Mouse (Mus musculus) T-helper 2 cell (primary cell): ENCODE results near the gene Slc5a11.

Experiments
- in situ Hi-C: fragments of 300-600 bp; cut with MboI, MseI; formaldehyde crosslinking; loops from one replicate; pipeline ENCODE4 v1.15.1; 2025; ENCODE audit warnings: high pct_unique_total_duplicates

Gene Slc5a11

GRCm38 (mm10) chr7:123214365-123215075, at the start of gene Slc5a11:
Slc5a11 (plus strand) TSS chr7:123214780.
- in situ Hi-C loops: no loop called here

- in situ Hi-C loops: no loop called here
These were observed 47.1 kb upstream of the Slc5a11 start for GRCm38 (mm10) chr7:123167436-123167835.

- in situ Hi-C loops: no loop called here
These were observed 45.0 kb upstream of the Slc5a11 start for GRCm38 (mm10) chr7:123169618-123170017.

- in situ Hi-C loops: no loop called here
These were observed 42.5 kb upstream of the Slc5a11 start for GRCm38 (mm10) chr7:123172101-123172500.

- in situ Hi-C loops: loop anchor here (25.0 kb wide), 1 partner anchor 1040 kb away; the partner anchor contains the start of genes Dctn5 and Palb2
These were observed 37.4 kb upstream of the Slc5a11 start for GRCm38 (mm10) chr7:123177215-123177614.

GRCm38 (mm10) chr7:123181787-123182701, 32.5 kb upstream of the Slc5a11 start:
- in situ Hi-C loops: loop anchor here (25.0 kb wide), 1 partner anchor 1045 kb away; the partner anchor contains the start of genes Dctn5 and Palb2

GRCm38 (mm10) chr7:123184891-123185290, 29.7 kb upstream of the Slc5a11 start:
- in situ Hi-C loops: loop anchor here (25.0 kb wide), 1 partner anchor 1048 kb away; the partner anchor contains the start of genes Dctn5 and Palb2

- in situ Hi-C loops: loop anchor here (25.0 kb wide), 1 partner anchor 1049 kb away; the partner anchor contains the start of genes Dctn5 and Palb2
These were observed 28.1 kb upstream of the Slc5a11 start for GRCm38 (mm10) chr7:123186463-123186862.

GRCm38 (mm10) chr7:123187246-123187645, 27.3 kb upstream of the Slc5a11 start:
- in situ Hi-C loops: loop anchor here (25.0 kb wide), 1 partner anchor 1050 kb away; the partner anchor contains the start of genes Dctn5 and Palb2

GRCm38 (mm10) chr7:123188462-123188861, 26.1 kb upstream of the Slc5a11 start:
- in situ Hi-C loops: loop anchor here (25.0 kb wide), 1 partner anchor 1051 kb away; the partner anchor contains the start of genes Dctn5 and Palb2

- in situ Hi-C loops: loop anchor here (25.0 kb wide), 1 partner anchor 1052 kb away; the partner anchor contains the start of genes Dctn5 and Palb2
These were observed 24.8 kb upstream of the Slc5a11 start for GRCm38 (mm10) chr7:123189762-123190161.

- in situ Hi-C loops: loop anchor here (25.0 kb wide), 1 partner anchor 1054 kb away; the partner anchor contains the start of genes Dctn5 and Palb2
These were observed 22.8 kb upstream of the Slc5a11 start for GRCm38 (mm10) chr7:123191731-123192130.

- in situ Hi-C loops: loop anchor here (25.0 kb wide), 1 partner anchor 1056 kb away; the partner anchor contains the start of genes Dctn5 and Palb2
These were observed 21.4 kb upstream of the Slc5a11 start for GRCm38 (mm10) chr7:123193201-123193600.

GRCm38 (mm10) chr7:123194696-123195095, 19.9 kb upstream of the Slc5a11 start:
- in situ Hi-C loops: loop anchor here (5.0 to 25.0 kb wide), 2 partner anchors 172 to 1057 kb away; partner anchors contain the start of genes Dctn5 and Palb2

GRCm38 (mm10) chr7:123196432-123196831, 18.1 kb upstream of the Slc5a11 start:
- in situ Hi-C loops: loop anchor here (5.0 to 25.0 kb wide), 2 partner anchors 174 to 1059 kb away; partner anchors contain the start of genes Dctn5 and Palb2

- in situ Hi-C loops: loop anchor here (5.0 to 25.0 kb wide), 2 partner anchors 176 to 1061 kb away; partner anchors contain the start of genes Dctn5 and Palb2
These were observed 15.9 kb upstream of the Slc5a11 start for GRCm38 (mm10) chr7:123198695-123199094.

- in situ Hi-C loops: loop anchor here (5.0 to 25.0 kb wide), 2 partner anchors 177 to 1062 kb away; partner anchors contain the start of genes Dctn5 and Palb2
These were observed 15.4 kb upstream of the Slc5a11 start for GRCm38 (mm10) chr7:123199151-123199550.

- in situ Hi-C loops: loop anchor here (5.0 to 25.0 kb wide), 2 partner anchors 177 to 1062 kb away; partner anchors contain the start of genes Dctn5 and Palb2
These were observed 14.8 kb upstream of the Slc5a11 start for GRCm38 (mm10) chr7:123199656-123200206.

GRCm38 (mm10) chr7:123200722-123201121, 13.9 kb upstream of the Slc5a11 start:
- in situ Hi-C loops: no loop called here

GRCm38 (mm10) chr7:123205261-123205660, 9.3 kb upstream of the Slc5a11 start:
- in situ Hi-C loops: loop anchor here (5.0 kb wide), 1 partner anchor 262 kb away; no protein-coding TSS in a partner anchor
